Mouse (Mus musculus) Patski (cell line): ENCODE measurements around the gene Topbp1. TPM values are rescaled to one million over a fixed set of nuclear protein-coding genes. Genes with fewer than 3 reads are reported as not detected.

Experiments
- ATAC-seq: fragments of 100-300 bp; one replicate; pipeline ENCODE4 v1.8.0; 2021
- CTCF ChIA-PET: fragments of 350-600 bp; sonication (Branson Sonifier 250); formaldehyde crosslinking; loops from one replicate; lab custom pipeline; 2022; ENCODE audit warnings: inconsistent platforms; lab: Charles Lee
- POLR2A ChIA-PET: fragments of 350-600 bp; sonication (Branson Sonifier 250); formaldehyde crosslinking; loops from one replicate; lab custom pipeline; 2022; ENCODE audit warnings: antibody characterized with exemption, inconsistent platforms; lab: Charles Lee
- DNase-seq: peaks from one replicate; pipeline ENCODE4 v3.0.0-alpha.2; 2011; ENCODE audit warnings: low read depth, low spot score
- H3K27me3 ChIP-seq: fragments of 371-371 bp; one replicate; pipeline ENCODE4 v1.5.1; 2021
- CTCF ChIP-seq: fragments of 100-300 bp; IDR thresholded peaks from one replicate; pipeline ENCODE4 v1.5.1; 2021
- in situ Hi-C: fragments of 300-500 bp; cut with MboI; formaldehyde crosslinking; loops from 3 replicates; pipeline ENCODE4 v1.11.1; 2018; ENCODE audit warnings: low pct_unique_long_range_greater_than_20kb, mixed read lengths
- polyA plus RNA-seq: library from polyadenylated mRNA; unstranded; gene quantifications from one replicate; pipeline ENCODE4 v1.2.3, GENCODE M21; 2021

The Topbp1 gene
- polyA plus RNA-seq, 1 experiment from 2014 or later, result 56.9 TPM

DNA sequence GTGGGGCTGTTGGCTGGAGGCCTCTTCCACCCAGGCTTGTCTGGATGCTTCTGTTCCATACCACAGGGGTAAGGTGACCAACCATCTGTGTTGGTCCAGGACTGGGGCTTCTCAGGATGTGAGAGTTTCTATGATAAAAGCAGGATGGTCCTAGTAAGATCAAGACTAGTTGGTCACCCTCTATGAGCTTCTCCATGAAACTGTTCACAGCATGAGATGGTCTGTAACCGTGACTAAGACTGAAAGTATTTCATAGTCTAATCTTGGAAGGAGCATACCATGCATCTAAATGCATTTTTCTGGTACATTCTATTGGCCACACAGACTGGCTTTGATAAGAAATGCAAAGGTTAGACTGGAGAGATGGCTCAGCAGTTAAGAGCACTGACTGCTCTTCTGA, 78.6 kb downstream of the Topbp1 start:
- ATAC-seq, result no peak
- ChIA-PET POLR2A (no interaction called here), CTCF (no interaction called here)
- no peaks in the 10 kb centered on the region for H3K27me3 ChIP-seq
- no peak for TF ChIP-seq CTCF
- in situ Hi-C loops, result no loop called here
- DNase-seq, result no peak

DNA sequence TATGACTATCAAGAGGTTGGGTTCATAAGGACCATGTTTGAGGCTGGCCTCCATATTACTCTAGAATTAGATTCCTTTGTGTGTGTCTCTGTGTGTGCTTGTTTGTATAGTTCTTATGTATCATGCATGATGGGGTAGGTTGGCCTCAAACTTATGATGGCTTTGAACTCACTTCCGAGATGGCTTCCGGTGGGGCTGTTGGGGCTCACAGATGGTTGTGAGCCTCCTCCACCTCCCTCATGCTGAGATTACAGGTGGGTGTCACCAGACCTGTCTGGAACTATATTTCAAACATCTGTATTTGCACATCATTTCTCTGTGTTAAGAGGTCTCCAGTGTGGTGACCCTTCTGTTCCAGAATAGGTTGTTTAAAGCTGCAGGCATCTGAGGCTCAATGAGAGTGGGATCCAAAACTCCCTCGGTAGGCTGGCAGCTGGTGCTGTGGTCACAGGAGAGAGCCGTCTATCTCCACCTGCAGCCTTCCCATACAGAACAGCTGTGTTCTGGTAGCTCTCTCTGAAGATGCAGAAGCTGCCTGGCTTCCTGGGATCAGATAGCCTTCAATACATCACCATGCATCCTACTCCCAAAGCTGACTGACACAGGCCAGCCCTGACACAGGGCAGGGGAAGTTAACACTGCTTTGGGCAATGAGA, 79.3 kb downstream of the Topbp1 start:
- no peak for DNase-seq
- TF ChIP-seq CTCF, result no peak
- ATAC-seq, result no peak
- no peaks in the 10 kb centered on the region for H3K27me3 ChIP-seq
- in situ Hi-C loops, result no loop called here
- POLR2A ChIA-PET, result no interaction called here
- CTCF ChIA-PET, result interaction anchor here (0.7 kb wide), 1 partner anchor 33 kb away, joined by 3 read pairs; no protein-coding TSS in a partner anchor

DNA sequence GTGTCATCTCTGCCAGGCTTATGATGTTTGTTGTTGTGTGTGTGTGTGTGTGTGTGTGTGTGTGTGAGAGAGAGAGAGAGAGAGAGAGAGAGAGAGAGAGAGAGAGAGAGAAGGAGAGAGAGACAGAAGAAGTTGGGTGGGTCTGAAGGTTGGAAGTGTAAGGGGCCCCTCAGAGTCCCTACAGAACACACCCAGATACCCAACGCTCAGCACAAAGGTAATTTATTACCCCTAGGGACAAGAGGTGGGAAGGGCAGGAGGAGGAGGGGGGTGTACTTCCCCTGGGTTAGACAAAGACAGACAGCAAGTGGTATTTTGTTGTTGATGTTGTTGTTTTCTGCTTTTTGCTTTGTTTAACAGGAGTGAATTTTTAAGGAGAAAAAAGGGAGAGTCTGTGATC, 80.6 kb downstream of the Topbp1 start:
- in situ Hi-C loops, result no loop called here
- no peaks in the 10 kb centered on the region for H3K27me3 ChIP-seq
- POLR2A ChIA-PET, result no interaction called here
- ATAC-seq (no peak), DNase-seq (no peak)
- TF ChIP-seq CTCF, result no peak
- CTCF ChIA-PET, result no interaction called here

DNA sequence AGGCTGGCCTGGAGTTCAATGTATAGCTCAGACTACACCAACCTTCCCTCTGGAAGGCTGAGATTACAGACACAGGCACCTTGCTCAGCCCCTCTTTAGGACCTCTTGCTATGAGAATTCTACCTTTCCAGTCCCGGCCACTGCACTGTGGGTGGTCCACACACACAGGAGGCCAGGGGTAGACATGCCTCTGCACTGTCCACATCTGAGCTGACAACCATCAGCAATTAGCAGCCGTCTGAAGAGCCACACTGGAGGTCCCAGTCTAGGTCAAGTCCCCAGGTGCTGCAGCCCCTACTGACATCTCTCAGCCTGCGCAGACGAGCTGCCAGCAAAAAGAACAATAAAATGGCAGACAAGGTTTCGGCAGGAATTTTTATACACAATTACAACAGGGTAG, 81.6 kb downstream of the Topbp1 start:
- H3K27me3 ChIP-seq, result no peaks in the 10 kb centered on the region
- in situ Hi-C loops, result no loop called here
- POLR2A ChIA-PET, result no interaction called here
- no peak for ATAC-seq
- CTCF ChIA-PET, result no interaction called here
- no peak for TF ChIP-seq CTCF
- DNase-seq, result no peak

DNA sequence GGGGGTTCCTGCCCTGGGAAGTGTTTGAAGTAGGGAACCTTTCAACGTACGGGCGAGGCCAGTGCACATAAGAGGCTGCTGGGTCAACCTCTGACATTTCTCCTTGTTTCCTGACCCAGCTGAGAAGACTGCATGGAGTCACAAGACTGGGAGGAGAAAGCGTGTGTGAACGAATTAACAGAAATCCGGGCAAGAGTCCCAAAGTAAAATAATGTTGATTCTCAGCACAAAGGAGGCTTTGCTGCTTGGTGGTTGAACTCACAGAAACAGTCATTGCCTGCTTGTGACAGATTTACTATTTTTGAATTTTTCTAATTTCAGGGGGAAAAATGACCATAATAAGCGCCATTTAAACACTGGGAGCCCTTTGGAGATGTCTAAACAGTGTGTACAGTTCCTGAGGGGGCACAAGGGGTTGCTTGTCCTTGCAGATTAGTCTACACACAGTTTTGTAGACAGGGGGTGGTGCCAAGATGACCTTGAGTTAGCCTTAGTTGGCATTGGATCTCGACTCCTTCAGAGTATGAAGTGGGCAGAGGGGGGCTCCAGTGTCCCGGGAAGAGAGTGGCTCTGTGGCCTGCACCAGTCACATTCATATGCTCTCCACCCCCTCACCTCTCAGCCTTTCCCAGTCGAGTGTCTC, 82.1 kb downstream of the Topbp1 start:
- DNase-seq, result no peak
- ATAC-seq, result no peak
- no peaks in the 10 kb centered on the region for H3K27me3 ChIP-seq
- TF ChIP-seq CTCF, result no peak
- ChIA-PET CTCF (no interaction called here), POLR2A (no interaction called here)
- in situ Hi-C loops, result no loop called here

DNA sequence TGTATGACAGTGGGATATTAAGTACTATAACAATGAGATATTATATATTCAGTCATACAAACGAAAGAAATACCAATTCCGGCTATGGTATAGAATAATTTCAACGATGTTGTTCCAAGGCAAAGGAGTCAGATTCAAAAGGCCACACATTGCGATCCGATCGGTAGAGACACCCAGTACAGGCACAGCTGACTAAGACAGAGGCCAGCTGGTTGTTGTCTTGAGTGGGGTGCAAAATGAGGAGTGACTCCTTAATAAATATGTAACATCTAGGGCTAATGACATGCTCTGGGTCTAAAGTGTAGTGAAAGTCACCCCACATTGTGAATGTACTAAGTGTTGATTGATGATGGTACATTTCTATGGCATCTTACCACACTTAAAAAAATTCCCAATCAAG, 84.2 kb downstream of the Topbp1 start:
- in situ Hi-C loops, result no loop called here
- H3K27me3 ChIP-seq, result no peaks in the 10 kb centered on the region
- ATAC-seq, result no peak
- TF ChIP-seq CTCF, result no peak
- DNase-seq, result no peak
- ChIA-PET CTCF (no interaction called here), POLR2A (no interaction called here)

DNA sequence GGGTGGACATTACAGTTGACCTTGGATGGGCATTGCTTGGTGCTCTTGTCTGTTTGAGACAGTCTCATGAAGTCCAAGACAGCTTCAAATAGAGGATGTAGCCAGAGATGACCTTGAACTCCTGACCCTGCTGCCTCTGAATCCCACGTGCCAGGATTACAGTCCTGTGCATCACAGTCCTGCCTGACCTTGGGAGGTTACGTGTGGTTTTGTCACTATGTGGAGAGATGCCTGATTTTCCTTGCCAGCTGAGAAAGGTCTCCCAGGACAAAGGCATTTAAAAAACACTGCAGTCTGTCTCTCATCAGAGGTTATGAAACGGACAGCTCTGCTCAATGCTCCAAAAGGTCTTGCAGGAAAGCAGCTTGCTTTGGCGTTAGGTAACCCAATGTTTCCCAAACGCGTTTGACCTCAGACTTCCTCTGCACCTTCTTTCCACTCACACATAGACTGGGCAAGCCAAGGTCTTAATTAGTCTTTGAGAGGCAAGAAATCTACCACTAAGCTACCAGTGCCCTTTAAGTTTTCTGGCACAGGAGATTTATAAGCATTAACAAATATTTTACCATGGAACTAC, 86.9 kb downstream of the Topbp1 start:
- no peaks in the 10 kb centered on the region for H3K27me3 ChIP-seq
- no peak for TF ChIP-seq CTCF
- POLR2A ChIA-PET, result interaction anchor here (0.6 kb wide), 1 partner anchor 19 kb away, joined by 7 read pairs; no protein-coding TSS in a partner anchor
- no peak for DNase-seq
- no peak for ATAC-seq
- CTCF ChIA-PET, result interaction anchor here (0.9 kb wide), 1 partner anchor 19 kb away, joined by 3 read pairs; no protein-coding TSS in a partner anchor
- in situ Hi-C loops, result no loop called here

DNA sequence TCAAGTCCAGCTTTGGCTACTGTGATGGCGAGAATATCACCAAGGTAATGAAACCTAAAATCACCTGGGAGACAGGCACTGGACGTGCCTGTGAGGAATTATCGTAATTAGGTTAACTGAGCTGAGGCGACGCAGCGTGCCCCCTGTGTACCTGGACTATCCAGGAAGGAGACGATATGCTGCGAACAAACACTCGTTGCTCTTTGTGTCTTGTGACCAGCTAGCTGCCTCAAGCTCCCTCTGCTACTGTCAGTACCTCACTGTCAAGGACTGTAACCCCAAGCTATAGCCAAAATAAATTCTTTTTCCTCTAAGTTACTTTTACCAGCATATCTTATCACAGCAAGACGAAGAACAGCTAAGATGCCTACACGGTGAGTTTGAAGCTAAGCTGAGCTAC, 88.2 kb downstream of the Topbp1 start:
- ATAC-seq (no peak), DNase-seq (no peak)
- ChIA-PET CTCF (interaction anchor here (1.2 to 2.0 kb wide), 3 partner anchors 14 to 17 kb away, joined by 3 to 5 read pairs (median 3); no protein-coding TSS in a partner anchor), POLR2A (no interaction called here)
- in situ Hi-C loops, result no loop called here
- H3K27me3 ChIP-seq, result no peaks in the 10 kb centered on the region
- no peak for TF ChIP-seq CTCF

DNA sequence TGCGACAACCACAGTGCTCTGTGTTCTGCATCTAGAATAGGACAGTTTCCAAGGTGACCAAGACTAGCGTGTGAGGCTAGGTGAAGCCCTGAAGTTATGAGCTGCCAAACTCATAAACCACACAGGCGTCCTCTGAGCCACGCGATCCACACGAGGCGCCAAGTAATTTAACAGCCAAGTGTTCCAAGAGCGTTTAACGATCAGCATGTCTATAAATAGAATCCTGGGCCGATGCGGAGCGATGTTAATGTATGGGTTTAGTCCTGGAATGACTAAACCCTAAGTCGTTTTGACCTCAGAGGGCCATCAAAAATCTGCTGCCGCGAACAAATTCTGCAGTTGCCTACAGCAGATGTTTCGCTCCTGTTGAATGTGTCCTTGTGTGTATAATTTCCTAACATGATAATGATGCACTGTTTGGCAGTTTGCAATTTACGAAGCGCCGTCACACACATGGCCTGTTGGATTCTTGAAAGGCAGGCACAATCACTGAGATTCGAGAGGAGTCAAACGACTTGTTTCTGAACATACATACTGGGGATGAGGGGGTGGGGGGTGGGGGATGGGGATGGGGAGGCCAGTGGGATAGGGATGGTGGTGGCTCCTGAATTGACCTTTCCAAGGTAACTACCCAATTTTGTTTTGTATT, 93.6 kb downstream of the Topbp1 start:
- ChIA-PET CTCF (no interaction called here), POLR2A (no interaction called here)
- no peaks in the 10 kb centered on the region for H3K27me3 ChIP-seq
- in situ Hi-C loops, result no loop called here
- ATAC-seq (no peak), DNase-seq (no peak)
- TF ChIP-seq CTCF, result no peak

Other genes starting within 250 kb of the Topbp1 start
- 43.8 TPM for gene Rab6b, start 193.4 kb upstream of the Topbp1 start, polyA plus RNA-seq
- gene Srprb, start 103.1 kb upstream of the Topbp1 start, polyA plus RNA-seq, result 43.0 TPM
- not detected for gene Gm20425, start 74.9 kb upstream of the Topbp1 start, polyA plus RNA-seq
- gene Trf, start 74.8 kb upstream of the Topbp1 start, polyA plus RNA-seq, result not detected
- gene 1300017J02Rik, start 133 bp upstream of the Topbp1 start, polyA plus RNA-seq, result 0.12 TPM
- 102 TPM for gene Cdv3, start 60.6 kb downstream of the Topbp1 start, polyA plus RNA-seq
- not detected for gene Bfsp2, start 175.2 kb downstream of the Topbp1 start, polyA plus RNA-seq